Mouse (Mus musculus) embryonic facial prominence, embryonic 13.5 days (tissue): Measurements from ENCODE around the gene Abcc1. TPM values are rescaled to one million over a fixed set of nuclear protein-coding genes. Genes with fewer than 3 reads are reported as not detected.

ENCODE experiments used
- ATAC-seq: fragments of 200-750 bp; cut with Nextera tagmentation; 2 replicates; pipeline ENCODE4 v1.8.0; 2017; ENCODE audit warnings: low read depth; ENCODE audit not compliant: insufficient number of reproducible peaks, insufficient read depth, low FRiP score, low TSS enrichment
- H3K27ac ChIP-seq: fragments of 300-500 bp; sonication (generic); 2 replicates; pipeline ENCODE4 v1.5.1; 2015; ENCODE audit warnings: moderate library complexity, mild to moderate bottlenecking, inconsistent platforms
- H3K27me3 ChIP-seq: fragments of 300-500 bp; sonication (generic); 2 replicates; pipeline ENCODE4 v1.6.1; 2015; ENCODE audit warnings: mild to moderate bottlenecking, inconsistent platforms
- H3K36me3 ChIP-seq: fragments of 300-500 bp; sonication (generic); 2 replicates; pipeline ENCODE4 v1.6.1; 2015; ENCODE audit warnings: mild to moderate bottlenecking, inconsistent platforms
- H3K4me1 ChIP-seq: fragments of 300-500 bp; sonication (generic); 2 replicates; pipeline ENCODE4 v1.6.1; 2015; ENCODE audit warnings: inconsistent platforms
- H3K4me2 ChIP-seq: fragments of 300-500 bp; sonication (generic); 2 replicates; pipeline ENCODE4 v1.6.1; 2015; ENCODE audit warnings: moderate library complexity, mild to moderate bottlenecking, inconsistent platforms
- H3K4me3 ChIP-seq: fragments of 300-500 bp; sonication (generic); 2 replicates; pipeline ENCODE4 v1.5.1; 2015; ENCODE audit warnings: mild to moderate bottlenecking, inconsistent platforms
- H3K9ac ChIP-seq: fragments of 300-500 bp; sonication (generic); 2 replicates; pipeline ENCODE4 v1.6.1; 2015; ENCODE audit warnings: mild to moderate bottlenecking, inconsistent platforms
- H3K9me3 ChIP-seq: fragments of 300-500 bp; sonication (generic); 2 replicates; pipeline ENCODE4 v1.6.1; 2016; ENCODE audit warnings: inconsistent platforms
- WGBS: fragments of 180-500 bp; shearing (Covaris S2); methylation state at CpG from one replicate; pipeline ENCODE4 v1.1.7; 2015; ENCODE audit warnings: mixed read lengths; 5-methylcytosine and 5-hydroxymethylcytosine counted together
- polyA plus RNA-seq: library from polyadenylated mRNA; unstranded; fragments of >200 nt; fragmentation: Nextera tagmentation; extraction: Ambion mirVana; gene quantifications from 2 replicates; pipeline ENCODE4 v1.2.1, GENCODE M21; 2015

Gene Abcc1
- polyA plus RNA-seq, 1 experiment from 2014 or later = 12.0 TPM

GRCm38 (mm10) chr16:14475001-14475400 is 113.6 kb downstream of the Abcc1 start:
- Histone ChIP-seq H3K4me2 (no peak overlapping the region), H3K4me1 (no peaks in the 10 kb centered on the region), H3K27ac (no peak overlapping the region), H3K9me3 (no peaks in the 10 kb centered on the region), H3K36me3 (peaks cover 36% of the 10 kb centered on the region), H3K27me3 (no peaks in the 10 kb centered on the region), H3K9ac (no peak overlapping the region), H3K4me3 (no peak overlapping the region)
- ATAC-seq = no peak
- WGBS = 92% methylated on average over 2 of the region's 2 CpGs

- H3K4me1 ChIP-seq = no peaks in the 10 kb centered on the region
- ATAC-seq = no peak
- peaks cover 29% of the 10 kb centered on the region for H3K36me3 ChIP-seq
- H3K9me3 ChIP-seq = no peaks in the 10 kb centered on the region
- H3K9ac ChIP-seq = no peak overlapping the region
- 80% methylated on average over 8 of the region's 8 CpGs for WGBS
- no peak overlapping the region for H3K27ac ChIP-seq
- no peaks in the 10 kb centered on the region for H3K27me3 ChIP-seq
- H3K4me3 ChIP-seq = no peak overlapping the region
- no peak overlapping the region for H3K4me2 ChIP-seq
These were observed 114.7 kb downstream of the Abcc1 start for GRCm38 (mm10) chr16:14476056-14476455.

- Histone ChIP-seq H3K9ac (no peak overlapping the region), H3K9me3 (no peaks in the 10 kb centered on the region), H3K4me1 (no peaks in the 10 kb centered on the region), H3K36me3 (peaks cover 25% of the 10 kb centered on the region), H3K27ac (no peak overlapping the region), H3K4me2 (no peak overlapping the region), H3K4me3 (no peak overlapping the region), H3K27me3 (no peaks in the 10 kb centered on the region)
- ATAC-seq = no peak
- 86% methylated on average over 9 of the region's 9 CpGs for WGBS
These were observed 115.5 kb downstream of the Abcc1 start for GRCm38 (mm10) chr16:14476701-14477400.

- no peak overlapping the region for H3K4me3 ChIP-seq
- no peak overlapping the region for H3K4me2 ChIP-seq
- no peaks in the 10 kb centered on the region for H3K9me3 ChIP-seq
- ATAC-seq = no peak
- peaks cover 16% of the 10 kb centered on the region for H3K36me3 ChIP-seq
- 78% methylated on average over 10 of the region's 10 CpGs for WGBS
- H3K27ac ChIP-seq = no peak overlapping the region
- no peaks in the 10 kb centered on the region for H3K27me3 ChIP-seq
- no peaks in the 10 kb centered on the region for H3K4me1 ChIP-seq
- H3K9ac ChIP-seq = no peak overlapping the region
These were observed 116.3 kb downstream of the Abcc1 start for GRCm38 (mm10) chr16:14477510-14478300.

- H3K4me1 ChIP-seq = no peaks in the 10 kb centered on the region
- no peaks in the 10 kb centered on the region for H3K27me3 ChIP-seq
- no peak overlapping the region for H3K4me2 ChIP-seq
- ATAC-seq = no peak
- no peaks in the 10 kb centered on the region for H3K9me3 ChIP-seq
- no peak overlapping the region for H3K27ac ChIP-seq
- H3K9ac ChIP-seq = 0 out of 2 replicates have a peak overlapping the region, but pooled peaks have one; percentile 32
- no peaks in the 10 kb centered on the region; the same call in 1 of the 2 replicates for H3K36me3 ChIP-seq
- 92% methylated on average over 2 of the region's 2 CpGs for WGBS
- H3K4me3 ChIP-seq = no peak overlapping the region
These were observed 118.3 kb downstream of the Abcc1 start for GRCm38 (mm10) chr16:14479641-14480040.

GRCm38 (mm10) chr16:14483221-14483620 is 121.9 kb downstream of the Abcc1 start:
- 80% methylated on average over 1 of the region's 1 CpGs for WGBS
- Histone ChIP-seq H3K4me2 (no peak overlapping the region), H3K9ac (no peak overlapping the region), H3K9me3 (no peaks in the 10 kb centered on the region), H3K36me3 (no peaks in the 10 kb centered on the region), H3K4me3 (no peak overlapping the region), H3K4me1 (no peaks in the 10 kb centered on the region), H3K27me3 (no peaks in the 10 kb centered on the region), H3K27ac (no peak overlapping the region)
- no peak for ATAC-seq

GRCm38 (mm10) chr16:14493491-14494114 is 132.2 kb downstream of the Abcc1 start:
- WGBS = 80% methylated on average over 2 of the region's 2 CpGs
- Histone ChIP-seq H3K9ac (no peak overlapping the region), H3K4me3 (no peak overlapping the region), H3K9me3 (no peaks in the 10 kb centered on the region), H3K27ac (no peak overlapping the region), H3K4me2 (no peak overlapping the region), H3K4me1 (no peaks in the 10 kb centered on the region), H3K36me3 (no peaks in the 10 kb centered on the region), H3K27me3 (no peaks in the 10 kb centered on the region)
- no peak for ATAC-seq

GRCm38 (mm10) chr16:14501649-14502360 is 140.4 kb downstream of the Abcc1 start:
- H3K9me3 ChIP-seq = no peaks in the 10 kb centered on the region
- 77% methylated on average over 8 of the region's 8 CpGs for WGBS
- no peak for ATAC-seq

GRCm38 (mm10) chr16:14506461-14506860 is 145.1 kb downstream of the Abcc1 start:
- Histone ChIP-seq H3K4me2 (no peak overlapping the region), H3K9ac (no peak overlapping the region), H3K4me3 (no peak overlapping the region), H3K27ac (no peak overlapping the region), H3K36me3 (no peaks in the 10 kb centered on the region), H3K9me3 (no peaks in the 10 kb centered on the region), H3K4me1 (peaks cover 6% of the 10 kb centered on the region; the same call in 1 of the 2 replicates), H3K27me3 (no peaks in the 10 kb centered on the region)
- no peak for ATAC-seq
- WGBS = 6% methylated on average over 2 of the region's 2 CpGs

More at GRCm38 (mm10) chr16:14501649-14502360, 140.4 kb downstream of the Abcc1 start:
- H3K4me3 ChIP-seq = no peak overlapping the region
- H3K4me2 ChIP-seq = no peak overlapping the region
- H3K36me3 ChIP-seq = no peaks in the 10 kb centered on the region
- H3K9ac ChIP-seq = no peak overlapping the region
- no peak overlapping the region for H3K27ac ChIP-seq
- no peaks in the 10 kb centered on the region for H3K27me3 ChIP-seq
- H3K4me1 ChIP-seq = peaks cover 6% of the 10 kb centered on the region; the same call in 1 of the 2 replicates
